Mouse (Mus musculus) megakaryocyte, embryonic 14.5 days (primary cell): ENCODE measurements at regions not wholly inside any gene's neighbourhood (a gene's known extent, or its start where the extent isn't known, plus 50 kb on each side); places are given as distances from the start of the nearest gene placed in this dataset.

Source experiments
- H3K27me3 ChIP-seq: replicated peaks from 2 replicates; pipeline ENCODE3; 2012; ENCODE audit warnings: inconsistent platforms
- H3K36me3 ChIP-seq: replicated peaks from 2 replicates; pipeline ENCODE3; 2012; ENCODE audit warnings: low read length, inconsistent platforms, mixed read lengths
- H3K4me1 ChIP-seq: 2 replicates; pipeline ENCODE4 v1.6.1; 2012; ENCODE audit warnings: inconsistent platforms
- H3K4me3 ChIP-seq: replicated peaks from 2 replicates; pipeline ENCODE3; 2012; ENCODE audit warnings: moderate library complexity, mild to moderate bottlenecking, inconsistent platforms
- H3K9me3 ChIP-seq: 2 replicates; pipeline ENCODE4 v1.6.1; 2012; ENCODE audit warnings: inconsistent platforms
- FLI1 ChIP-seq: IDR thresholded peaks from 2 replicates; pipeline ENCODE4 v1.6.1; 2012; ENCODE audit warnings: low read length, inconsistent platforms, mixed read lengths
- GATA1 ChIP-seq: IDR thresholded peaks from 3 replicates; pipeline ENCODE4 v1.6.1; 2012; ENCODE audit warnings: mixed read lengths, low read length, inconsistent platforms, borderline replicate concordance

DNA sequence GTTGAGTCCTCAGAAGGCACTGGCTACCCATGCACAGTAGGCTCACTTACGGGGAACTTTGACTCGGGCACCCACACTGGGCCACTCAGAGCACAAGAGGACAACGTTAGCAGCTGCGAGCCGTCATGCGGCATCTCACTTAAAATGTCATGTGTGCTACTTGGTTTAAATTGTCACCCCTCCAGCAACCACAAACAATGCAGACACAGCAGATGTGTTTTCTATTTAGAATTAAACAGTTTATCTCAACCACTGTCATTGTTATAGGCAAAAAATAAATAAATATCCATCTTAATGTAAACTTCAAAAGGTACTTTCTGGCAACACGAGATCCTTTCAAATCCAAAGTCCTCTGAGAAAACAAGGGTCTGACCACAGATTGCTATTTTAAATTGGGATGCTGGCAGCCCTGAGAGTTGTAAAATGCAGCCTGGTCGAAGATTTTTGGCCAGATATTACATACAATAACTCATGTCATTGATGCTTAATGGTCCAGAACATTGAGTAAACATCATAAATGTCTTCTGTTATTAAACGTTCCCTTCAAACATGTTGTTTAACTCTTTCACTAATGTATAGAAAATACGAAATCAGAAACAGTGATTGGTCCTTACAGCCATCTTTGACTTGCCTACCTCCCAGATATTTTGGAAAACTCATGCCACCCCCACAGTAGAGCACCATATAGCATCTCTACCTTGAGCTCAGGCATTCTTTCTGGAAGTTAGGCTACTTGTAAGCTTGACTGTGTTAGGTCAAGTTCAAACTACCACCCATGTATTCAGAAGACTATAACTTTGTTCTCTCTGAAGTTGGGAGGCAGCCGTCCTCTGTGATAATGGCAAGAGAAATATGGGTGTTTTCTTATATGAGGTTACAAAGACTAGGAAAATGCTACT is 232.8 kb upstream of the Tcf21 start:
- no peak for TF ChIP-seq FLI1
- TF ChIP-seq GATA1, result no peak
- Histone ChIP-seq H3K9me3 (no peaks in the 10 kb centered on the region), H3K27me3 (no peaks in the 10 kb centered on the region), H3K36me3 (no peaks in the 10 kb centered on the region), H3K4me3 (no peak overlapping the region), H3K4me1 (no peaks in the 10 kb centered on the region)

DNA sequence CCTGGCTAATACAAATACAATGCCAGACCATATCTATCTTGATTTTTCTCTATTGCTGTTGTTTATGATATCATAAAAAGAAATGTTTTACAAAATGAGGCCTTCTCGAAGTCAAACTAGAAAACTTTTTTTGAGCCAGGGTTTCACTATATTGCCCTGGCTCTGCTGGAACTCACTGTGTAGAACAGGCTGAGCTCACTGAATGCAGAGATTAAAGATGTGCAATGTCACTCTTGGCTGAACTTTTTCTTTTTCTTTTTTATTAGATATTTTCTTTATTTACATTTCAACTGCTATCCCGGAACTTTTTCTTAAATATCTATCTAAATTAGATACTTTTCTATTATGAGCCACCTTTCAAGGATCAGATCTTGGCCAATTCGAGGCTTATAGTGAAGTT is 224.5 kb upstream of the Tcf21 start:
- H3K9me3 ChIP-seq, result no peaks in the 10 kb centered on the region
- no peak overlapping the region for H3K4me3 ChIP-seq
- no peaks in the 10 kb centered on the region for H3K36me3 ChIP-seq
- H3K4me1 ChIP-seq, result no peaks in the 10 kb centered on the region
- no peak for TF ChIP-seq FLI1
- TF ChIP-seq GATA1, result no peak
- no peaks in the 10 kb centered on the region for H3K27me3 ChIP-seq

DNA sequence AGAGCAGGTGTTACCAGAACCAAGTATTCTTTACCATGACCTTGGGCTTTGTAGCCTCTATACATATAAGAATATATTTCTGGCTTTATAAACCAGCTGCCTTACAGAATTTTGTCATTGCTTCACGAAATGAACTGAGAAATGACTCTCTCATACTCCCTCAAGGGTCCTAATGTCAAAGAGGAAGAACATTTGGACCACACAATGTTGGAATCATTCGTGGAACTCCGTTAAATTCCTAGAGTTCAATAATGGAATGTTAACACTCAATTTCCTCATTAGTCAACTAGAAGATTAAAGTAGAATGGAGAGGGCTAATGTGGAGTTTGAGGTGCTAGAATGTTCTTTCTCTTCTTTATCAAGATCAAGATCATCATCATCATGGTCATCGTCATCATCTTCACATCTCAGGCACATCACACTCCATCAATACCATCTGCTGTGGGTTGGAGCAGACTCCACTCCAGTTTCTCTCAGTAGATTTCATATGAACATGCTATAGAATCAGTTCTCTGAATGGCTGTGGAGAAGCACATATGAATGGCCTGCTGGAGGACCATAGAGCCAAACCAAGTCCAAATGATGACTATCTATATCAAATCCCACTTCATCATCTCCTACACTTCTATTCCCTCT is 211.6 kb upstream of the Tcf21 start:
- no peaks in the 10 kb centered on the region for H3K4me1 ChIP-seq
- no peak overlapping the region for H3K4me3 ChIP-seq
- TF ChIP-seq FLI1 (no peak), GATA1 (no peak)
- no peaks in the 10 kb centered on the region for H3K36me3 ChIP-seq
- no peaks in the 10 kb centered on the region for H3K9me3 ChIP-seq
- no peaks in the 10 kb centered on the region for H3K27me3 ChIP-seq

DNA sequence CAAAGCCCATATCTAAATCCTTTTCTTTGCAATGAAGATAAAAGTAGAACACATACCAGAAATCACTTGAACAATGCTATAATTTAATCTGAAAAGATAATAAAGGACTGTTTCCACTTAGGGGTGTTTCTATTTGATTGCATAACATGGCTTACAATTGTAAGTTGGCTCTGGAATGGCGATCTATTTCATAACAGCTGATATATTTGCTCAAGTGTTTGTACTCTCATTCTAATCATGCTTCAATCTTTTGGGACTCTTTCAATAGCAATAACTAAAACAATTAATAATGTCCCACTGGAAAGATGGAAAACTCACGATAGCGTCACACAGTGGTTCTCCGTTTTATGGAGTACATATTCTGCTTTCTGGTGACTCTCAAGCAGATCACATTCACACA is 208.0 kb upstream of the Tcf21 start:
- H3K9me3 ChIP-seq, result 0 out of 2 replicates have a peak, but pooled peaks cover 2% of the 10 kb centered on the region
- no peaks in the 10 kb centered on the region for H3K36me3 ChIP-seq
- H3K27me3 ChIP-seq, result no peaks in the 10 kb centered on the region
- TF ChIP-seq GATA1 (no peak), FLI1 (no peak)
- H3K4me1 ChIP-seq, result no peaks in the 10 kb centered on the region
- H3K4me3 ChIP-seq, result no peak overlapping the region

DNA sequence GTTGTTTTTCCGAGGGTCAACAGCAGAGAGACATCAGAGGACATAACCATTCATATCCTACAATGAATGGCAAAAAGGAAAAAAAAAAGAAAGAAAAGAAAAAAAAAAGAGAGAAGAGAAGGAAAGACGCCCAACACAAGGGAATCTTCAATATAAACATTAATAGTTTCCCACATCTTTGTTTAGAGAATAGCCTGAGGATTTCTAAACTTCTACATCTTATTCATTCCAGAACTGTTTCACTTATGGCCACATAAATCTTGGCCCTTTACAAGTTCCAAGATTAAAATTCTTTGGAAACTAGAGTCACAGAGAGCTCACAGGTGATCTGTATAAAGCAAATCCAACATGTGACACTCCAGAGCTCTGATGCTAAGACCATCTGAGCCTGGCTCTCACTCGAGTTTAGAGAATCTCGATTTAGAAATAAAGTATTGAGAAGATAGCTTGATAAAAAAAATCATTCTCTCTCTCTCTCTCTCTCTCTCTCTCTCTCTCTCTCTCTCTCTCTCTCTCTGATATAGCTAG is 197.2 kb upstream of the Tcf21 start:
- no peaks in the 10 kb centered on the region for H3K27me3 ChIP-seq
- no peaks in the 10 kb centered on the region for H3K4me1 ChIP-seq
- H3K9me3 ChIP-seq, result peaks cover 7% of the 10 kb centered on the region; the same call in 1 of the 2 replicates
- no peaks in the 10 kb centered on the region for H3K36me3 ChIP-seq
- TF ChIP-seq GATA1 (no peak), FLI1 (no peak)
- no peak overlapping the region for H3K4me3 ChIP-seq

DNA sequence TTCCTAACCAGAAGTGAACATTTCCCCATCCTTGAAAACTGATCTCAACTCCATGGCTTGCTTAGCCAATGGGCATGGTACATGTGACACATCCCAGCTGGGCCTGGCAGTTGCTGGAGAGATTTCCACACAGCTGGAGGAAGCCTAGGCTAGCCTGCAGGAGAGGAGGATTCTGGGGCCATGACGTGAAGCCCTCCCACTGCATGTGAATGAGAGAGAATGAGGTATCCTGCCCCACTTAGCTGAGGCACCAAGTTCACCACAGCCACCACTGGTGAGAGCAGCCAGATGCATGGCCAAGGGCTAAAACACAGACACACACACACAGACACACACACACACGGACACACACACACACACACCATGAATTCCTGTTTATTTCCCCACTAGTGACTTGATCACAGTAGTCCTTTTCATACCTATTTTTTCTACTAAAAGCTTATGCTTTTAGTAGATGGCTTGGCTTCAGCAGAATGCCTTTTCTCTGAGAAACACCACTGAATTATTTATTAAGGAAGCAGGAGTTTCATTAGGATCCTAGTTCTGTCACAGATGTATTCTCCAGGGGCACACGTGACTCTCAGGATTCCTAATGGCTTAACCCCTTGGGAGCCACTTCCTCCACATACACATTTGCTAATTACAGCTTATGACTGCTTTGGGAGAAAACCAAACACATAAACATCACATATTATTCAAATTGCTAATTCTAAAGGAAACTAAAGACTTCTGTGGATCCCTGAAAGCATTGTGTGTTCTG is 196.1 kb upstream of the Tcf21 start:
- Histone ChIP-seq H3K36me3 (no peaks in the 10 kb centered on the region), H3K27me3 (no peaks in the 10 kb centered on the region), H3K4me1 (no peaks in the 10 kb centered on the region), H3K4me3 (no peak overlapping the region), H3K9me3 (peaks cover 7% of the 10 kb centered on the region; the same call in 1 of the 2 replicates)
- TF ChIP-seq FLI1 (no peak), GATA1 (no peak)

DNA sequence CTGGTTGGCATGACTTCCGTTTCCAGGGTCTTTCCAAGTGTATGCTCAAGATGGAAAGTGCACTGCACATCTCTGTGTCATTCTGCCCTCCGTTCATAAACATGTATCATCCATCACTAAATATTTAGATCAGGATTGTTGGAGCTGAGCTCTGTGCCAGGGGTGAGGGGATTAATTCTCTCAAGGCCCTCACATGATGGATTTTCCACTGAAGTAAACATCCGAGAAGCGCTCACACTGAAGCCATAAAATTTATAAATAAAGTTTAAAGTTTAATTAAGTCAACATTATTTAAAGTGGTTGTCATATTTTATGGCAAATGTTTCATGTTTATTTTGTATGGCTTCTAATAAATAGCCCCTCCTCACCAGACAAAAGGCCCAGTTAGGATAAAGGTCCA is 190.7 kb upstream of the Tcf21 start:
- TF ChIP-seq FLI1 (no peak), GATA1 (no peak)

DNA sequence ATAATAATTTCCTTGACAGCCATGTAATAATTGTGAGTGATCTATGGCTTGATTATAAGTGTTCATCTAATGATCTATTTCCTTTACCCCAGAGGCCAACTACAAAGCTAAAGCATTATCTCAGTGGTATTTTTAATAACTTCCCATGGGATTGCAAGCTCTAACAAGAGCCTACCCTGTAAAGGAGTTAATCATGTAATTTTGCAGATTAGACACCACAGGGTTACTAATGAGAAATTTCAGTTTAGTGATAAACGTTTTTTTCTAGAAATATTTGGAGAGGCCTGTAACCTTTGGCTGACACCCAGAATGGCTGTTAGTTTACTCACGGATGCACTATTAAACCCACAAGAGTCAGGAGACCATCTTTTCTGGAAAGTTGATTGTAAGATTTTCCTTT is 190.2 kb upstream of the Tcf21 start:
- Histone ChIP-seq H3K27me3 (no peaks in the 10 kb centered on the region), H3K4me3 (no peak overlapping the region), H3K4me1 (no peaks in the 10 kb centered on the region), H3K9me3 (peaks cover 9% of the 10 kb centered on the region; the same call in 1 of the 2 replicates), H3K36me3 (no peaks in the 10 kb centered on the region)
- no peak for TF ChIP-seq FLI1
- TF ChIP-seq GATA1, result no peak

More for the DNA sequence above, 190.7 kb upstream of the Tcf21 start:
- H3K27me3 ChIP-seq, result no peaks in the 10 kb centered on the region
- no peaks in the 10 kb centered on the region for H3K4me1 ChIP-seq
- H3K9me3 ChIP-seq, result peaks cover 9% of the 10 kb centered on the region; the same call in 1 of the 2 replicates
- H3K4me3 ChIP-seq, result no peak overlapping the region
- H3K36me3 ChIP-seq, result no peaks in the 10 kb centered on the region

DNA sequence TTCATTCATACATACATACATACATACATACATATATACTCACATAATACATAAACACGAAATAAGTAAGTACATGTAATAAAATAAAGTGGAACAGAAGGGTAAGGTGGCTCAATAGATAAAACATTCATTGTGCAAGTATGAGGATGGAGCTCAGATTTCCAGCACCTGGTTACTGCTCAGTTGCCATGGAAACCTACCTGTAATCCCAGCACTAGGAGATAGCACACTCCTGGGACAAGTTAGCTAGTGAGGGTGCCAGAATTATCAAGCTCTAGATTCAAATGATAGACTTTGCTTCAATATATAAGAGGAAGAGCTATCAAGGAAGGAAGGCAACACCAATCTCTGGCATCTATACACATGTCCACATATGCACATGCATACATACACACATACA is 184.8 kb upstream of the Tcf21 start:
- no peak for TF ChIP-seq FLI1
- Histone ChIP-seq H3K4me3 (no peak overlapping the region), H3K9me3 (peaks cover 7% of the 10 kb centered on the region; the same call in 1 of the 2 replicates), H3K36me3 (no peaks in the 10 kb centered on the region), H3K4me1 (no peaks in the 10 kb centered on the region), H3K27me3 (no peaks in the 10 kb centered on the region)
